Mouse (Mus musculus) thymus, postnatal 25 days (tissue): Measurements from ENCODE around the gene Abca1.

ENCODE experiments used
- DNase-seq: peaks from one replicate; pipeline ENCODE4 v3.0.0; 2022

Gene Abca1

DNA sequence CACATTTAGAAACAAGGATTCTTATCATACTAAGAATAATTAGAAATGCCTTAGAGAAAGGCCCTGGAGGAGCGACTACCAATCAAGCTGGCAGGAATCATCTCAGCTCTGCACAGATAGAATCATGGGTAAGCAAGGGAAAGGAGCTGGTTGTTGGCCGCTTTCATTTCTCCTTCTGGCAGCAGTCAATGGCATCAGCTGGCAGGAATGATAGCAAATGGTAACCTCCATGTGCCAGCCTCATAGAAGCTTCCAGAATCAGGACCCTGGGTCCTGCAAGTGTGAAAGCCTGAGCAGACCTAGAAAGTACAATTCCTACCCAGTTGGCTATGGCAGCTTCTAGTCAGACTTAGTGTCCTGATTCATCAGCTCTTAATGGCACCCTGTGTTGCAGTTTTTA, 173.4 kb downstream of the Abca1 start:
- DNase-seq: no peak

- no peak for DNase-seq
Observed at GRCm38 (mm10) chr4:52985216-52985615, 174.5 kb downstream of the Abca1 start.
